Mouse (Mus musculus) liver, adult 2 months (tissue): Measurements from ENCODE around the gene Ddx41.

Experiments used
- CTCF ChIP-seq: fragments of 200-500 bp; IDR thresholded peaks from 2 replicates; pipeline ENCODE4 v1.5.1; 2011; ENCODE audit warnings: low read depth, low read length, control low read depth
- POLR2A ChIP-seq: fragments of 200-500 bp; IDR thresholded peaks from 2 replicates; pipeline ENCODE4 v1.6.1; 2011; ENCODE audit warnings: low read length, control low read depth; ENCODE audit not compliant: insufficient read depth; ENCODE audit errors: extremely low read depth

DNA sequence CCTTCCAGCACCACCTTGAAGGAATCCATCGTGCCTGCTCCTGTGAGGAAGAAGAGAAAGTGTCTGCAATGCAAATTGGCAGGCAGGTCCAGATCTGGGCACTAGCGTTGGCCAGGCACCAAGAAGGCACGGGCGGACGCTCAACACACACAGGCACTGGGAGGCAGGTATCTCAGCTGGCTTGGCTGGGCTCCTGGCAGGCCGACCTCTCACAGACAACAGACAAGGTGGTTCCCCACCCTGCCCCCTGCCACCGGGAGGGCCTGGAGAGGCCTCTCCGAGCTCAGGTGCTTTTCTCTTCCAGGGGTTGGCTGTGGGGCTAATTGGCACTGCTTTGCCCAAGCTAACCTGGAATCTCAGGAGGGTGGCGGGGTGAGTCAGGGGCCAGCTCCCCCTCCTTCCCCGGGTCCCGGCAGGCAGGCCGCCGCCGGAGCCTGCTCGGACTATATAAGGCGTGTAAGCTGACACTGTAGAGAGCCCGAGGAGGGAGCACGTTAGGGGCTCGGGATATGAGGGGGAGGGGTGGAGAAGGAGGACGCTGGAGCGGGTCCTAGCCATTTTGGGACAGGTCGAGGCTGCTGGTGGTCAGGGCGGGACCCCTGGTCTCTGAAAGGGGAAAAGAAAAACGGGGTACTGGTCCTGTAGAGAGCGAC lies 24.0 kb downstream of the Ddx41 start:
- TF ChIP-seq CTCF (no peak), POLR2A (no peak)
